Mouse (Mus musculus) heart, adult 10 weeks (tissue): ENCODE measurements around the gene Prl3c1. TPM values are rescaled to one million over a fixed set of nuclear protein-coding genes. Genes with fewer than 3 reads are reported as not detected.

Source experiments
- polyA plus RNA-seq: library from polyadenylated mRNA; stranded (reverse); fragments of 350-450 nt; fragmentation: Illumina TruSeq; extraction: RNeasy Lipid Tissue Mini Kit (QIAGEN cat#74804); gene quantifications from one replicate; pipeline ENCODE4 v1.2.3, GENCODE M21; 2014; ENCODE audit warnings: low read depth, low replicate concordance

Gene Prl3c1
- polyA plus RNA-seq: not detected

GRCm38 (mm10) chr13:27196359-27196758 is at the start of gene Prl3c1:
Gene Prl3c1 (plus strand): TSS chr13:27196659.

DNA sequence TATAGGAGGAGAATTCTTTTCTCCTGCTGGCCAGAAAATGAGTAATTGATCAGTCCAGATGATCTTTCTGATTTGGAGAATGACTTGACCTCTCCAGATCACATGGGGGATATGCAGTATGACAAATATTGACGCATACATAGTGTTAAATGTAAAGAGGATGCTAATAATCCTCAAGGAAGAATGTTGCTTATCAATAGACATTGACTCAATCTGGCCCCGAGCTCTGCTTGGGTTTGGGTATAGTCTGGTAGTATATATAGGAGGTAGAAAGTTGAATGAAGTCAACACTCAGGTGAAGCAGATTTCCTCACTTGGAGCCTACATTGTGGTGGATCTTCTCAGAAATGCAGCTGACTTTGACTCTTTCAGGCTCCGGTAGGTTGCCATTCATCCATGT is 40.0 kb upstream of the Prl3c1 start, which contains the start of gene Prl3d3:
Gene Prl3d3 (plus strand): TSS at position 301 of the 400 bp plus-strand sequence.

DNA sequence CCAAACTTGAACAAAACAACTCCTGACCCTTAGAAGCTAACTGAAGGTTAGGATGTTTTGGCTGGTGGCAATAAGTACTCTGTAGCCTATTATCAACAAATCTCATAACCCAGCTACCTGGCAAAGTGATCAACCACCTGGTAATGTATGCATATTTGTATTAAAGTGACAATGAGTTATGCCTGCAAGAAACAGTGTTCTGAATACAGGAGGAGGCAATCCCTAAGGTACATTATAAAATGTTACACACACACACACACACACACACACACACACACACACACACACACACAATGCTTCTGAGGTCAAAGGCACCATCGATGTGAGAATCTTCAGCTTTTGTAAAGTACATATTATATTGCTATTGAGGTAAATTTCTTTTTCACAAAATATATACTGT is 45.1 kb downstream of the Prl3c1 start, which contains the start of gene Prl3b1:
Gene Prl3b1 (plus strand): TSS at position 301 of the 400 bp plus-strand sequence.

Other genes with a start within 250 kb of the Prl3c1 start
- not detected for gene Prl, start 139.1 kb upstream of the Prl3c1 start, polyA plus RNA-seq
- not detected for gene Prl3d1, start 102.5 kb upstream of the Prl3c1 start, polyA plus RNA-seq
- not detected for gene Prl3d2, start 75.0 kb upstream of the Prl3c1 start, polyA plus RNA-seq
- not detected for gene Prl3d3, start 39.9 kb upstream of the Prl3c1 start, polyA plus RNA-seq
- not detected for gene Prl3b1, start 45.2 kb downstream of the Prl3c1 start, polyA plus RNA-seq
- gene Prl3a1, start 62.8 kb downstream of the Prl3c1 start, polyA plus RNA-seq: not detected
- not detected for gene Prl6a1, start 116.0 kb downstream of the Prl3c1 start, polyA plus RNA-seq
- not detected for gene Prl8a2, start 149.0 kb downstream of the Prl3c1 start, polyA plus RNA-seq
- not detected for gene Prl2b1, start 194.2 kb downstream of the Prl3c1 start, polyA plus RNA-seq
- gene Prl8a6, start 242.0 kb downstream of the Prl3c1 start, polyA plus RNA-seq: not detected